Mouse (Mus musculus) kidney, postnatal 0 days (tissue): ENCODE measurements at regions not wholly inside any gene's neighbourhood (a gene's known extent, or its start where the extent isn't known, plus 50 kb on each side); places are given as distances from the start of the nearest gene placed in this dataset.
A peak's percentile ranks its signal among the peaks of the same experiment; 100 is the strongest.
"Not testable (repeated sequence)": the region's sequence is repeated elsewhere in the genome, so short reads cannot be mapped to it uniquely, and the experiment has no call there.

Experiments used
- ATAC-seq: fragments of 200-750 bp; cut with Nextera tagmentation; replicated peaks from 2 replicates; pipeline ENCODE4 v1.8.0; 2017; ENCODE audit warnings: low read depth, moderate number of reproducible peaks, moderate TSS enrichment, moderate library complexity; ENCODE audit not compliant: low FRiP score
- DNase-seq: peaks from one replicate; pipeline ENCODE4 v3.0.0-alpha.2; 2016; ENCODE audit warnings: low spot score
- H3K27ac ChIP-seq: fragments of 300-500 bp; sonication (generic); 2 replicates; pipeline ENCODE4 v1.5.1; 2014; ENCODE audit warnings: mild to moderate bottlenecking
- H3K27me3 ChIP-seq: fragments of 300-500 bp; sonication (generic); 2 replicates; pipeline ENCODE4 v1.6.1; 2014; ENCODE audit warnings: low read length, mixed read lengths; ENCODE audit not compliant: insufficient read depth
- H3K36me3 ChIP-seq: fragments of 300-500 bp; sonication (generic); 2 replicates; pipeline ENCODE4 v1.6.1; 2014; ENCODE audit warnings: low read length, mixed read lengths; ENCODE audit not compliant: insufficient read depth
- H3K4me1 ChIP-seq: fragments of 300-500 bp; sonication (generic); replicated peaks from 2 replicates; pipeline ENCODE4 v1.6.1; 2014; ENCODE audit warnings: antibody characterized with exemption, low read length, mixed read lengths; ENCODE audit not compliant: insufficient read depth
- H3K4me2 ChIP-seq: fragments of 300-500 bp; sonication (generic); 2 replicates; pipeline ENCODE4 v1.6.1; 2014; ENCODE audit warnings: mild to moderate bottlenecking, low read length, moderate library complexity, mixed read lengths
- H3K4me3 ChIP-seq: fragments of 300-500 bp; sonication (generic); replicated peaks from 2 replicates; pipeline ENCODE4 v1.5.1; 2014; ENCODE audit warnings: low read depth, low read length
- H3K9ac ChIP-seq: fragments of 300-500 bp; sonication (generic); 2 replicates; pipeline ENCODE4 v1.6.1; 2014; ENCODE audit warnings: low read depth, low read length
- H3K9me3 ChIP-seq: fragments of 300-500 bp; sonication (generic); replicated peaks from 2 replicates; pipeline ENCODE4 v1.6.1; 2016; ENCODE audit warnings: low read length, inconsistent platforms, mixed read lengths
- CTCF ChIP-seq: IDR thresholded peaks from 2 replicates; pipeline ENCODE4 v1.5.1; 2016; ENCODE audit warnings: antibody characterized with exemption, low read depth, mild to moderate bottlenecking, moderate library complexity
- WGBS: fragments of 180-500 bp; shearing (Covaris S2); extraction: QIAGEN DNeasy Blood & Tissue Kit; methylation state at CpG from one replicate; pipeline ENCODE4 v1.1.7; 2014; 5-methylcytosine and 5-hydroxymethylcytosine counted together

- not testable (repeated sequence) for H3K4me1 ChIP-seq, H3K27ac ChIP-seq, H3K4me3 ChIP-seq, H3K9ac ChIP-seq, H3K36me3 ChIP-seq, H3K9me3 ChIP-seq, H3K27me3 ChIP-seq, ATAC-seq, H3K4me2 ChIP-seq, DNase-seq
- WGBS, result 61% methylated on average over 5 of the region's 5 CpGs
Observed at GRCm38 (mm10) chr12:113701841-113702240, 158.1 kb downstream of the Adam6a start.

GRCm38 (mm10) chr12:113716406-113716805 lies 172.7 kb downstream of the Adam6a start:
- not testable (repeated sequence) for ATAC-seq, H3K9me3 ChIP-seq, DNase-seq

GRCm38 (mm10) chr12:113735847-113736246 lies 192.1 kb downstream of the Adam6a start:
- Histone ChIP-seq H3K4me2 (no peak overlapping the region), H3K27ac (no peak overlapping the region), H3K27me3 (no peaks in the 10 kb centered on the region), H3K9ac (no peak overlapping the region), H3K4me1 (no peaks in the 10 kb centered on the region), H3K9me3 (no peaks in the 10 kb centered on the region), H3K36me3 (no peaks in the 10 kb centered on the region), H3K4me3 (no peak overlapping the region)
- ATAC-seq, result no peak
- DNase-seq, result peak; percentile 1
- WGBS, result 61% methylated on average over 4 of the region's 4 CpGs
- peak; percentile 49; the same call in 1 of the 2 replicates for TF ChIP-seq CTCF

More at GRCm38 (mm10) chr12:113716406-113716805, 172.7 kb downstream of the Adam6a start:
- WGBS, result 0% methylated on average over 1 of the region's 1 CpGs
- H3K27ac ChIP-seq, H3K36me3 ChIP-seq, H3K4me3 ChIP-seq, H3K4me2 ChIP-seq, H3K4me1 ChIP-seq, H3K27me3 ChIP-seq, H3K9ac ChIP-seq: not testable (repeated sequence)
- TF ChIP-seq CTCF, result peak; percentile 39

- no peaks in the 10 kb centered on the region for H3K4me1 ChIP-seq
- no peak overlapping the region for H3K27ac ChIP-seq
- no peaks in the 10 kb centered on the region for H3K36me3 ChIP-seq
- H3K4me3 ChIP-seq, result no peak overlapping the region
- H3K4me2 ChIP-seq, result no peak overlapping the region
- H3K9me3 ChIP-seq, result no peaks in the 10 kb centered on the region
- no peak overlapping the region for H3K9ac ChIP-seq
- DNase-seq, result no peak
- WGBS, result 61% methylated on average over 1 of the region's 1 CpGs
- no peaks in the 10 kb centered on the region for H3K27me3 ChIP-seq
- no peak for TF ChIP-seq CTCF
- ATAC-seq, result no peak
Observed at GRCm38 (mm10) chr12:113746277-113746676, 202.6 kb downstream of the Adam6a start.

GRCm38 (mm10) chr12:113747987-113748386 lies 204.3 kb downstream of the Adam6a start:
- H3K36me3 ChIP-seq, result no peaks in the 10 kb centered on the region
- no peak overlapping the region for H3K4me3 ChIP-seq
- no peaks in the 10 kb centered on the region for H3K27me3 ChIP-seq
- no peak overlapping the region for H3K9ac ChIP-seq
- no peaks in the 10 kb centered on the region for H3K4me1 ChIP-seq
- DNase-seq (no peak), ATAC-seq (no peak)
- no peak for TF ChIP-seq CTCF
- no peak overlapping the region for H3K4me2 ChIP-seq
- H3K27ac ChIP-seq, result no peak overlapping the region
- H3K9me3 ChIP-seq, result no peaks in the 10 kb centered on the region

GRCm38 (mm10) chr12:113769587-113769986 lies 225.9 kb downstream of the Adam6a start:
- TF ChIP-seq CTCF, result no peak
- no peaks in the 10 kb centered on the region for H3K4me1 ChIP-seq
- no peaks in the 10 kb centered on the region for H3K36me3 ChIP-seq
- ATAC-seq (no peak), DNase-seq (no peak)
- H3K9me3 ChIP-seq, result no peaks in the 10 kb centered on the region
- no peaks in the 10 kb centered on the region for H3K27me3 ChIP-seq
- H3K4me2 ChIP-seq, result no peak overlapping the region
- 46% methylated on average over 1 of the region's 1 CpGs for WGBS
- H3K9ac ChIP-seq, result no peak overlapping the region
- H3K4me3 ChIP-seq, result no peak overlapping the region
- no peak overlapping the region for H3K27ac ChIP-seq

- not testable (repeated sequence) for DNase-seq, H3K4me3 ChIP-seq, H3K27ac ChIP-seq, H3K4me2 ChIP-seq, H3K27me3 ChIP-seq, H3K9me3 ChIP-seq, H3K9ac ChIP-seq, H3K36me3 ChIP-seq, ATAC-seq, H3K4me1 ChIP-seq
- TF ChIP-seq CTCF, result peak; percentile 43; the same call in 1 of the 2 replicates
- 0% methylated on average over 1 of the region's 1 CpGs for WGBS
Observed at GRCm38 (mm10) chr12:113795876-113796275, 252.2 kb downstream of the Adam6a start.
